Mouse (Mus musculus): ENCODE results near the gene Cabp4.

The Cabp4 gene
- long read RNA-seq, experiment 1: 0 reads
- long read RNA-seq, experiment 2: 0 reads

DNA sequence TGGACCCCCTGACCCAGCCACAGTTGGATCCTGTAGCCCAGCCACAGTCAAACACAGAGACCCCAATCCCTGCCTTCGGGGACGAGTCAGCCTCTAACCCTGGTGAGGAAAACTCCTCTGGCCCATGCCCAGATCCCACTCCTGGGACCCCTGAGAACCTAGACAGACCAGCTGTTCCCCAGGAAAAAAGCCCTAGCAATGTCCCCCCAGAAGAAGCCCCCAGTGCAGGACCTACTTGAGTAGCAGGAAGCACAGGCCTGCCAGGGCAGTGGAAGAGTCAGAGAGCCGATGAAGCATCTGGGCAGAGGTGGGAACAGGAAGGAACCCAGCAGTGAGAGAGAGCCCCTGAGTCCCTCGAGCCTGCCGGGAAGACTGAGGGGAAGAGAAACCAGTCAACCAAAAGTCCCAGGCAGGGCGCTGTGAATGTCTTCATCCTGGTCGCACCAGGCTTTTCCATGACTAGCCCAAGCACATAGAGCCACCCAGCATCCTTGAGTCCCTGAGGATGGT is at the start of gene Cabp4:
Gene Cabp4, minus strand, starts transcription at position 275 of the 510 bp plus-strand sequence.
- intact Hi-C loops (cut with DNase I): loop anchor here (5.0 kb wide), 1 partner anchor 42 kb away; no protein-coding TSS in a partner anchor

DNA sequence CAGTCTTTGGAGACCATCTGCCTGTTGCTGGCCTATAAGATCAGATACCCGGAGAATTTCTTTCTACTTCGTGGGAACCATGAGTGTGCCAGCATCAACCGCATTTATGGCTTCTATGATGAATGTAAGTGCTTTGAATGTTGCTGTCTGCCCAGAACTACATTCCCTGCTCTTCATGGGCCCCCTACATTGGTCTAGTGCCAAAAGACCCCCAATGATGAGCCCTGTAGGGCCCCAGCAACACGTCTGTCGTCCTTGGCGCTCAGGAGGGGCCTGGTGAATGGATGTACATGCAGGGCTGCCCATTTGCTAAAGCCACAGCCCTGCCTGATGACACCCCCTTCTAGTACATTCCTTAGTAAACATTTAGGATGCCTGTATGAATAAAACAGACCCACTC is 49.3 kb upstream of the Cabp4 start:
- intact Hi-C loops (cut with DNase I): no loop called here

DNA sequence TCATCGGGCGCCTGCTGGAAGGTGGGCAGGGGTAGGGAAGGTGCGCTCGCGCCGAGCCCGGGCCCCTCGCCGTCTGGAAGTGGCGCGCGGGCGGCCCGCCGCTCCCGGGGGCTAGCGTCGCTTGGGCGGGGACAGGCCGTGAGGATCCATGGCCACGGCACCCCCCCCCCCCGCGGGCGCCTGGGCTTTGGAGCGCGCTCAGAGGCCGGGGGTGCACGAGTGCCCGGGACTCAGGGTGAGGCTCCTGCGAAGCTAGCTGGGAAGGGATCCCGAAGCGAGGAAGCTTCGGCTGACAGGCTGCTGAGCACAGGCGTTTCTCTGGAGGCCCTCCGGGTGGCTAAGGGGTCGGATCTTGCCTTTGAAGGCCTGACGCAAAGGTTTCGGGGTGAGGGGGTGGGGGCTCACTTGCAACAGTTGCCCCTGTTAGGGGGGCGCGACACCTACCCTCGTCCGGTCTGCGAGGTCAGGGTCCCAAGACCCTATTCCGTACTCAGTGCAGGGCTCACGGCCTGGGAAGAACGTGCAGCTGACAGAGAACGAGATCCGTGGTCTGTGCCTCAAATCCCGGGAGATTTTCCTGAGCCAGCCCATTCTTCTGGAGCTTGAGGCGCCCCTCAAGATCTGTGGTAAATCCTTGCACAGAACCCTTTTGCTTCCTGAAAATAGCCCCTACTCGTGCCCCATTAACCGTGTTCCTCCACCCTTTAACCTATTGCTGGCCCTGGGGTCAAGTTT is 48.6 kb upstream of the Cabp4 start:
- intact Hi-C loops (cut with DNase I): no loop called here

DNA sequence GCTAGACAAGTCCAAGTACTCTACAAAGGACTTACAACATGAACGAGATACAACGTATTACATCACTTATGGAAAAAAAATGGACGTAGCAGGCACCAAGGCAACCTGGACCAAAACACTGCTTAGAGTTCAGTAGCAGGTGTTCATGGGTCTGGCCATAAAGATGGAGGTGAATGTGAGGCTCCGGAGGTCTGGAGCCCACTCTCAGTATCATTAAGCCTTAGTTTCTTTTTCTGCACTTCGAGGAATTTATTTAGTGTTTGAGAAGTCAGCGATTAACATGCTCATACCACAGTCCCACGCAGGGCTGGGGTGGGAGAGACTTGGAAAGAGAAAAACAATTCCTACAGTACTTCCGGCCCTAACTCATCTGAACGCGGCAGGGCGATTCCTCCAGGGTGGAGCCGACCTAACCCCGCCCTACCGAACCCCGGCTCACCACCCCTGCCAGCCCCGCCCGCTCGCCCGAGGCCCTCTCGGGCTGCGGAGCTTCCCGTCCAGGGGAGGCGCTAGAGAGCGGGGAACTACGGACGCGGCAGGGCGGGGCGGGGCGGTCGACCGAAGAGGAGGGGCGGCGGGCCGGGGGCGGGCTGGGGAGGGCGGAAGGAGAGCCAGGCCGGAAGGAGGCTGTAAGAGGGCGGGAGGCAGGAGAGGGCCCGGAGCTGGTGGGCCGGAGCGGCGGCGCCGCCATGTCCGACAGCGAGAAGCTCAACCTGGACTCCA is 47.9 kb upstream of the Cabp4 start, which contains the start of gene Ppp1ca:
Gene Ppp1ca, plus strand, starts transcription at position 538 of the 723 bp plus-strand sequence.
- intact Hi-C loops (cut with DNase I): no loop called here

DNA sequence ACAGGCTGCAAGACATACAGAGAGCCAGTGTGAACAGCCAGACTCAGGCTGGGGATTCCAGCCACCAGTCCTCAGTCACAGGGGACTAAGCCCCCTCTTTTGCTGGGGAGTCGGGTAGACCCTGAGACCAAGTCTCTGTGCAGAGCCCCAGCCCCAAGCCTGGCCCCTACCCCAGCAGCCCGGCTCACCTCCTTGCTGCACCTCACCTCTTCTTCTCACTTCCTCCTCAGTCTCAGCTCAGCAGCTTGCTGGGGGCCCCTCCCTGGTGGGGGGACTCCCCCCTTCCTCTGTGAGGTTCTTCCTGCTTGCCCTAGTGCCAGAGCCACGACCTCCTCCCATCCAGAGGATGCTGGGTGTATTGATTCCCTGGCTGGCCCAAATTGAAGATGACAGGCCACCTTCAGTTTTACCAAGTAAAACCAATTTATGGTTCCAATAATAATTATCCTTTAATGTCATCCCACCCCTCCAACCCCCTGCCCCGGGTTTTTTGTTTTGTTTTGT is 47.0 kb upstream of the Cabp4 start, which contains the start of gene Tbc1d10c:
Gene Tbc1d10c, minus strand, starts transcription at position 454 of the 504 bp plus-strand sequence.
- intact Hi-C loops (cut with DNase I): no loop called here

DNA sequence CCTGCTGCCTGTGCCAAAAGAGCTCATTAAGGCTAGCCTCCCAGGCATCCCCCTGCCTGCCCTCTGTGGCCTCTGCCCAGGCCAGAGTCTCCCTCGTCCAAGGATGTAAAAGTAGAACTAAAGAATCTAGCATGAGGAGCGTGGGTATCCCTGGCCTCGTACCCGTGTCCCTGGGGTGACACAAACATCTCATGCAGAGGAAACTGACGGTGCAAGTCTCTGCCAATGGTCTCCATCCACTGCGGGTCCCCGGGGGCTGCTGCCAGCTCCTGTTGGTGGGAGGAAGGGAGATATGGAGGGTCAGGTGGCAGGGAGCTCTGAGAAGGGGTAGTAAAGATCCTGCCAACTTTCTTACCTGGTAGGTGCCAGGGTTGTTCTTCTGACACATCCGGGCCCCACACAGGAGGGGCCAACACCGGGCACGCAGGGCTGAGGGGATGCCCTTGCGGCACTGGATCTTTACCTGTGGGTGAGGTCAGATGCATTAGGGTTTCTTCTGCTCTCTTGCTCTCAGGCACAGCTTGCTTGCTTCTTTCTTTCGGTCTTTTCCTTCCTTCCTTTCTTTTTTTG is 45.3 kb upstream of the Cabp4 start:
- intact Hi-C loops (cut with DNase I): no loop called here

DNA sequence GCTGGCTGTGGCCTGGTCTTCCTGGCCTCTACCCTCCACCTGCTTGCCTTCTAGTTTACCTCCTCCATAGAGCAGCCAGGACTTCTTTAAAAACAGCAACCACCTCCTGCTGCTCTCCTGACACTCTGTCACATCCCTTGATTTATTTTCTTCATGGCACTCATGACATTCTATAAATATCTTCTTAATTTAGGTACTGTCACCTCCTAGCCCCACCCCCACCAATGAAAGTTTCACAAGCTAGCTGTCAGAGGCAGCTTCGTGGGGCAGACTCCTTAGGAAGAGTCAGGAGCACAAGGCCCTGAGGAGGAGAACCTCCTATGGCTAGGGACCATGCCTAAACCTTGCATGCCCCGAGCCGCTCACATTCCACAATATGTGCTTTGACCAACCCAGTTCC is 43.5 kb upstream of the Cabp4 start:
- intact Hi-C loops (cut with DNase I): no loop called here

DNA sequence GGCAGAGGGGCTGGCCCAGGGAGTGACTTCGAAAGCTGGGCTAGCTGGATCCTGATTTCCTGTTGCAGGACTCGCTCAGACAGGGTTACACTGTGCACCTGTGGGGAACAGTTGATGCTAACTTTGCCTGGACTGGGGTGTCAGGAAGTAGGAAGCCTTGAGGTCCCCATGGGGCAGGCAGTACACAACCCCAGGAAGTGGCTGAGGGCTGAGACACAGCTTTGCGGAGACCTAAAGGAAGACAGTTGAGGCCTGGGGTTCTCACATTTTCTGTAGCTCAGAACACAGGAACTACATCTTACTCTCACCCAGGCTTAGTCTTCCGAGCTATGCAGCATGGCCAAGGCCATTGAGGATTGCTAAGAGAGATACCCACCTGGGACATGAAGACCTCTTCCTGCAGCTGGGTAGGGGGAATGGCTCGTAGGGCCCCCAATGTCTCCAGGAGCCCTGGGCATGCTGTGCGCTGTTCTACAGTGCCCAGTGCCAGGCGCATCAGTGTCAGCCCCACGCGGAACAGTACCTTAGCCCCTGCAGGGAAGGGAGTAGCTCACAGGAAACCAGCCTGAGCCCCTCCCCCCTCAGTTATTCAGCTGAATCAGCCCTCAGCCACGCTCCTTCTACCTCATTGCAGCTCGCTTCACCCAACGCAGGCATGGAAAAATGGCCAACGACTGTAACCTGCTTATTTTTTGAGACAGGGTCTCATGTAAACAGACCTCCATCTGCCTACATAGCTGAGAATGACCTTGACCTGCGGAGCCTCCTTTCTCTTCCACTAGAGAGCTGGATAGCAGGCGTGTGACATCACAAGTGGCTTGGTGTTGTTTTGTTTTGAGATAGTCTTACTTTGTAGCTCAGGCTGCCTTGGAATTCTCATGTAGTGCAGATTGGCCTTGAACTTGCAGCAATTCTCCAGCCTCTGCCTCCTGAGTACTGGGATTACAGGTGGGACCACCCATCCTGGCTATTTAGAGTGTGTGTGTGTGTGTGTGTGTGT is 41.4 kb upstream of the Cabp4 start:
- intact Hi-C loops (cut with DNase I): no loop called here

DNA sequence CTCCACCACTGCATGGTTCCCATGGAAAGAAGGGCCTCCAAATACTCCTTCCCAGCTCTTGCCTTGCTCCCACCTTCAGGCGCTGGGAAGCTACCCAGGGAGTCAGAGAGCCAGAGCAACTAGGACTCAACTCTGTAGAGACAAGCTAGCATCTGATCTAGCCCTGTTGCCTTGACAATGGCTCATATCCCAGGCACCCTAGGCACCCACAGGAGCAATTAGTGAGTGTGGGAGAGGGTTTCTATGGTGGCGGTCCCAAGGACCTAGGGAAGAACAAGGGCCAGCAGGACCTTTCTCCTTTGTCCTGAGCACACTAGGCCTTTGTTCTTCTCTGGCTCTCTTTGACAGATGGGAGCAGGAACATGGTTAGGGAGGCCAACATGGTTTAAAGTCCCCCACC is 39.9 kb upstream of the Cabp4 start:
- intact Hi-C loops (cut with DNase I): no loop called here

DNA sequence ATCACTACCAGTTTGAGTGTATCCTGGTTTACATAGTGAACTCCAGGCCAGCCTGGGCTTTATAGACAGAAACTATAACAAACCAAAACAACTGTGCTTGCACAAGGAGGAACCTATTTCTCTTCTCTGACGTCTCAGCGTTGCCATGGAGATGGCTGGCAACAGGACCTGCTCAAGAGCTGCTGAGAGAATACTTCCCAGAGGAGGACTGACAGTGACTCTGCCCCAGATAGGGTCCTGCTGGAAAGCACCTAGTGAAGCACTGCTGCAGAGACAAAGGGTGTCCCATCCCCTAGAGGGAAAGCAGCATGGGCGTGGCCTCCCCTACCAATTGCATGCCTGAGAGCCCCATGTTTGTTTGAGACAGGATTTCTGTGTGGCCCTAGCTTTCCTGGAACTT is 38.1 kb upstream of the Cabp4 start:
- intact Hi-C loops (cut with DNase I): no loop called here

DNA sequence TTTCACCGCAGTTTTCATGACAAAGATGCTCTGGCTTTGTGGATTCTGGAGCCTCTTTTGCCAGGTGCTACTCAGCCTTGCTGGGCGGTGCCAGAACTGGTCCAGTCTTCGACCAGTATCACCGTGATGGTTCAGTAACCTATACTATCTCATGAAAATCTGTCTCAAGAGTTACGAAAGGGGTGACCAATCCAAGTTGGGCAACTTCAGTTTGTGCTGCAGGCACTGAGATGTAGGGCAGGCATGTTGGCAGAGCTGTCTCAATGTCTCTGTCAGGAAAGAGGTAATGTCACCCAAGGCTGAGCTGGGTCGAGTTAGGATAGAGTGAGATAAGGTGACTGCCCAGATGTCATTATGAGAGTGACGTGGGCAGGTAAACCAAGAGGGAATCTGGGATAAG is 36.6 kb upstream of the Cabp4 start:
- intact Hi-C loops (cut with DNase I): no loop called here

DNA sequence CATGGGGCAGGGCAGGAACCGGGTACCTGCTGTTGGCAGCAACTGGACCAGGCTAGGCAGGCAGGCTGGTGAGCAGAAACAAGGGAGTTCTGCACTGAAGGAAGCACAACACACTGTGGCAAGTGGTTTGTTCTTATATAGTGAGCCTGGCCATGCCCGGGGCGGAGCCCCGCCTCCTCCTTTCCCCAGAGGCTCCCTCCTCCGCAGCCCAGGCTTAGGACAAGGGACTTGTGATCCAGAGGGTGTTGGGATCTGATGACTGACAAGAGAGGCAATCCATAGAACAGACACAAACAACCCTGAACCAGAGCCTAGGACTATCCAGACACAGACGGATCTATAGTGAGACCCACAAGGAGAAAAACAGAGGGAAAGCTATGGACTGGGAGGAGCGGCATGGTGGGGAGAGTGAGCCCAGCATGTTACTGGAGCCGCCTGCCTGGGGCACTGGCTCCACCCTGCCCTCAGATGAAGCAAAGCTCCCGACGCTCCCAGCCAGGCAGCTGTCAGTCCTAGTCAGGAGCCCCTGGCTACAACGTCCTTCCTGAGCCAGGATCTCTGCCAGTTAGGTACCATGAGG is 31.6 kb upstream of the Cabp4 start, which contains the start of gene Carns1:
Gene Carns1, minus strand, starts transcription at position 112 of the 580 bp plus-strand sequence.
- intact Hi-C loops (cut with DNase I): no loop called here

DNA sequence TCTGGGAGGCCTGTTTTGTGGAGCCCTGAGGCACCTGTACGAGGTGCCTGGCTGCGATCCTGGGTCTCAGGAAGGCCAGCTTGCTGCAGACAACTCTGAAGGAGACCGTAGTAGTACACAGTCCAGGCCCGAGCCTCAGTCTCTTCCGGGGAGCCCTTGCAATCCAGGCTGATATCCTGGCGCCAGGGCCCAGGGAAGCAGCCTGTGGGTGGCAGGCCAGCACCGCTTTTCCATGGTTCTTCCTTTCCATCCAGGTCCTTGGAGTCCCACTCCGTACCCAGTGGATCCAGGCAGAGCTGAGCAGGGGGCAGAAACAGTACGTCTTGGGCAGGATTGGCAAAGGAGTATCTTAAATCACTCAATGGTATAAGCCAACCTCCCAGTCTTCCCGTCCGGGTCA is 29.1 kb upstream of the Cabp4 start:
- intact Hi-C loops (cut with DNase I): no loop called here

DNA sequence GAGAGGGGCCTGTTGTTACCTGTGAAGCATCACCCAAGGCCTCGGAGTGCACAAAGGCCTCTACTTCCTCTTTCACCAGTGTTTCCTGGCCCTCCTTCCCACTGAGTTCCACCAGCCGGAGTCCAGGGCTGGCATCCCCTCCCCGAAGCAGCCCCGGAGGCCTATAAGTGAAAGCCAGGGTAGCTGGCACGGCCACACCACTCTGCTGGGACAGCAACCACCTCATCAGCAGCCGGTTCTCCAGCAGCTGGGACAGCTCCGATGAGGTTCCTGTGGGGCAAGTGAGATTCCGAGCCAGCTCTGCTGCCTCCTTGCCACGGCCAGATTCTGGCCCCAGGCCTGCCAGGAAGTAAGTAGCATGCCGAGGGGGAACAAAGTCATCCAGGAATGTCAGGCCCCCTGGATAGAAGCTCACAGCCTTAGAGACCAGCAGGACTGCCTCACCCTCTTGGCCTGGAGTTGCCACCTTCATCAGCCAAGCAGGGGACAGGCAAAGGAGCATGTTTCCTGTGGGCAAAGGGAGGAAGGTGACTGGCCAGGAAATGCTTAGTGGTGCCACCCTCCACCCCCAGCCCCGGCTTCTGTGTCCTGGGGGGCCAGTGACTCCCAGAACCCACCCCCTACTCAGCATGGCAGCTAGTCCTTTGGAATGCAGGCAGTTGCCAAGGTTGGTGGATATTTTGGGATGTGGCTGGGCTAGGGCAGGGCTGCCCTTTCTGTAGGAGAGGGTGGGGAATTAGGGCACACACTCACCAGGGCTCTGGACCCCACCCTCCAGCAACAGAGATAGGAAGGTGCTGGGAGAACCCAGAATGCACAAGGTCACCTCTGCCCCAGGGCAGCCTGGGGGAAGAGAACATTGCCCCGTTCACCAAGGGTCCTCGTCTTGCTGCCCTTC is 27.8 kb upstream of the Cabp4 start:
- intact Hi-C loops (cut with DNase I): no loop called here

DNA sequence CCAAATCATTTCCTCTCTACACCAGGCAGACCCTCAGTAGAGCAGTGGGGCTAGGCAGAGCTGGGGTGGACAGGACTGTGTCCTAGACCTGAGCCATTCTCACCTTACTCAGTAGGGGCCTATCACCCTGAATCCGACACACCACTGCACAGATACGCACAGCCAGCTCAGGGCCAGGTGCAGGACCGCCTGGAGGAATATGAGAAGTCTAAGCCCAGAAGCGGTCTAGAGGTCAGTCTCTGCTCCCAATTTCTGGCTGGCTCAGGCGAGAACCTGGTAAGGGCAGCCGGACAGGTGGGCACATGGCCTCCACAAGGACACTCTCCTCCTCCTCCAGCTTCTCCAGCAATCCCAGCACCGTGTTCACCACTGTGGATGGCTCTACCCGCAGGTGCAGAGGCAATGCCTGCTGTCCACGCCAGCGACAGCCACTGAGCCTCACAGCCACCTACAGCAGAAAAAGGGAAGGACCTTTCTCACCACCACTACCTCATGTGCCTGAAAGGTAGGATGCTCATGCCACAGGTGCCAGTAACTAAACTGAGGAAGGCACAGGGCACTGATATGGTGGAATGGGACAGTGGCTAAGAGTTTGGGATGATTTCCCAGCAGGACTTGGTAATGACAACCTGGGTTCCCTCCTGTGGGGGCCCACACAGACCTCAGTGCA is 27.0 kb upstream of the Cabp4 start:
- intact Hi-C loops (cut with DNase I): no loop called here

DNA sequence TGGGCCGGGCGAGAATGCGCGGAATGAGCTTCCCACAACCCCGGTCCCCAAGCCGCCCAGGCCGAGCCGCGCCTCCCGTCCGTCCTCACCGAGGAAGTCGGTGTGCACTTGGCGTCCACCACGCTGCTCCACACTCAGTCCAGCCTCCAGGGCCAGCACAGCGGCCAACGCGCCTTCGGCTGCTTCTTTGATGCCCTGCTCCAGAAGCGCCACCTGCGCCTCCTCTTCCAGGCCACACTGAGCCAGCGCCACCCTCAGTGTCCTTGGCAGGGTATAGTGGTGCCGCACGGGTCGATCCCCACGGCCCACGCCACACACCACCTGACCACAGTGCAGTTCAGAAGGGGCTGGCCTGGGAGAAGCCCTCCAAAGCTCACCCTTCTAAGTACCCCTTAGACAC is 26.0 kb upstream of the Cabp4 start:
- intact Hi-C loops (cut with DNase I): no loop called here

DNA sequence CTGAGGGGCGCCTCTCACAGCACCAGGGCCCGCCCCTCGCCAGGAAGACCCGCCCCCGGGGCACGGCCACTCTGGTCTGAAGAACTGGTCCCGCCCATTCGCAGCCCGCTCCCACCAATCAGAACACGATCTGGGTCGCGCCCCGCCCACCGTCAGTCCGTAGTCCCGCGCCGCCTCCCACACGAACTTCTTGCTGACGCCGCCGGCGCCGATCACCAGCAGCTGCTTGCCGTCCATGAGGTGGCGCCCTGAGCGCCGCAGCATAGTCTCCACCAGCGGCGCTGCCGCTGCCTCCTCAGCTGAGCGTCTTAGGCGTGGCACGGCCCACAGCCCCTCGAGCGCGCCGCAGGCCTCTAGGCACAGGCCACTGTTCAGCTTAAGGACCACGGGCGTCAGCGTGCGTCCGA is 25.5 kb upstream of the Cabp4 start:
- intact Hi-C loops (cut with DNase I): no loop called here

DNA sequence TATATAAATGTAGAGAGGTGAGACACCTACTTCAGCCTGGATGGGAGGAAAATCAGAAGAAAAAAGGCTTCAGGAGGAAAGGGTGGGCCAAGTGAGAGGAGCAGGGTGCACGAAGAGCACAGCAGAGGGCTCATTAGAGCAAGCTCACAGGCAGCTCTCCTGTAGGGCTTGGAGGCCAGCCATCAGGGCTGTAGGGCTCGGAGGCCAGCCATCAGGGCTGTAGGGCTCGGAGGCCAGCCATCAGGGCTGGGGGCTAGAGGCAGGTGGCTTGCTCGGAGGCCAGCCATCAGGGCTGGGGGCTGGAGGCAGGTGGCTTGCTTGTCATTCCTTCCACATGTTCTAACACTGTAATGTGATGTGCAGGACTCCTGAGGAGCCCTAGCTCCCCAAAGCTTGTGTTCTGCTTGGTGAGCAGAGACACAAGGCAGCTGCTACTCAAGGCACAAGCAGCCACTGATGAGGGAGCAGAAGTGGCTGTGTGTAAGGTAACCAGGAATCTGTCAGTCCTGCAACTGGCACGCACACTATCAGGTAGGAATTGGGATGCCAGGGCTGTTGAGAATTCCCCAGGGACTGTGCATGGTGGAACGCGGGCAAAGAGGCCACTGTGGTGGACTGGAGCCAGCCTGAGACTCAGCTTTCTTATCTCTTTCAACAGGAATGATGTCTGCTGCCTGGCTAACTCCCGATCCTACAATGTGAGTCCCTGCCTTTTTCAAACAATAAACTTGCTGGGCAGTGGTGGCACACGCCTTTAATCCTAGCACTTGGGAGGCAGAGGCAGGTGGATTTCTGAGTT is 23.0 kb upstream of the Cabp4 start:
- intact Hi-C loops (cut with DNase I): no loop called here

All from adrenal gland (tissue).